ENCODE assay signal across 24 mouse cellular contexts in genomic region chr13:103129130-103129797, GRCm38 (mm10).
A peak's percentile ranks its signal among the peaks of the same experiment; 100 is the strongest.
DNase-seq lines count a peak whose midpoint lies in the region; ATAC-seq lines count a peak whose summit lies in the region.
"Had no signal": no experiment of that assay in that cellular context is flagged by ENCODE, and none has a peak within 500 bp of the region (broad histone marks: within the 10 kb centered on the region; RNA-seq: fewer than 3 reads in every experiment).

No protein-coding gene starts in this region.

- H3K27me3 ChIP-seq in heart, embryonic 10.5 days (ENCODE audit: insufficient read depth, poor library complexity, severe bottlenecking) = no peaks in the 10 kb centered on the region
- no peaks in the 10 kb centered on the region for H3K27me3 ChIP-seq in heart, embryonic 15.5 days
- H3K27me3 ChIP-seq in kidney, embryonic 16.5 days (ENCODE audit: insufficient read depth, low read length) = no peaks in the 10 kb centered on the region
- H3K27me3 ChIP-seq: embryonic facial prominence, embryonic 12.5 days; forebrain, embryonic 15.5 days; intestine, embryonic 15.5 days; limb, embryonic 13.5 days; lung, embryonic 15.5 days; Patski had no signal

- no peaks in the 10 kb centered on the region for H3K9me3 ChIP-seq in heart, embryonic 10.5 days
- H3K9me3 ChIP-seq in heart, embryonic 15.5 days (replicated peaks) = no peaks in the 10 kb centered on the region
- H3K9me3 ChIP-seq in kidney, embryonic 16.5 days (ENCODE audit: low read length) = no peaks in the 10 kb centered on the region
- H3K9me3 ChIP-seq: embryonic facial prominence, embryonic 12.5 days; forebrain, embryonic 10.5 days; forebrain, embryonic 15.5 days; intestine, embryonic 15.5 days; limb, embryonic 13.5 days; lung, embryonic 15.5 days; midbrain, embryonic 10.5 days had no signal

- no peak for DNase-seq in heart, embryonic 10.5 days (ENCODE audit: low spot score)
- DNase-seq in heart, postnatal 25 days (ENCODE audit: low spot score) = no peak
- no peak for DNase-seq in heart, postnatal 14 days
- DNase-seq in kidney, adult 11 months = no peak
- DNase-seq in embryo, embryonic 11 days = no peak
- DNase-seq: adrenal gland, postnatal 10 days; cerebellum, adult 8-10 months; cerebellum, postnatal 25 days; gastrocnemius, postnatal 25 days; kidney, postnatal 4 days; thymus, adult 2 months; thymus, postnatal 36 days had no signal

- H3K36me3 ChIP-seq in heart, embryonic 10.5 days = no peaks in the 10 kb centered on the region
- H3K36me3 ChIP-seq in heart, embryonic 15.5 days = no peaks in the 10 kb centered on the region
- H3K36me3 ChIP-seq in kidney, embryonic 16.5 days (ENCODE audit: insufficient read depth, low read length) = no peaks in the 10 kb centered on the region
- H3K36me3 ChIP-seq: embryonic facial prominence, embryonic 12.5 days; forebrain, embryonic 10.5 days; forebrain, embryonic 15.5 days; intestine, embryonic 15.5 days; limb, embryonic 13.5 days; lung, embryonic 15.5 days; midbrain, embryonic 10.5 days had no signal

- intact Hi-C loops in heart, postnatal 25 days (cut with DNase I) = no loop called here
- intact Hi-C loops in heart, postnatal 14 days (cut with DNase I) = no loop called here

- peak; percentile 64; the same call in 1 of the 2 replicates for ATAC-seq in heart, embryonic 15.5 days (replicated peaks; ENCODE audit: insufficient number of reproducible peaks, insufficient read depth, low FRiP score, low read depth)
- ATAC-seq in kidney, embryonic 16.5 days (ENCODE audit: low FRiP score, low TSS enrichment) = peak; percentile 12; the same call in 1 of the 2 replicates
- ATAC-seq: forebrain, embryonic 15.5 days; hindbrain, postnatal 0 days; intestine, embryonic 15.5 days; Patski had no signal

- peaks cover 12% of the 10 kb centered on the region for H3K4me1 ChIP-seq in heart, embryonic 10.5 days
- H3K4me1 ChIP-seq in heart, embryonic 15.5 days (replicated peaks) = peaks cover 18% of the 10 kb centered on the region
- peaks cover 22% of the 10 kb centered on the region; the same call in 1 of the 2 replicates for H3K4me1 ChIP-seq in kidney, embryonic 16.5 days (ENCODE audit: insufficient read depth, low read length)
- H3K4me1 ChIP-seq: embryonic facial prominence, embryonic 12.5 days; intestine, embryonic 15.5 days; lung, embryonic 15.5 days had no signal

- no peak overlapping the region for H3K4me3 ChIP-seq in heart, embryonic 10.5 days
- H3K4me3 ChIP-seq in heart, embryonic 15.5 days = no peak overlapping the region
- H3K4me3 ChIP-seq in kidney, embryonic 16.5 days (ENCODE audit: low read length) = no peak overlapping the region
- H3K4me3 ChIP-seq: embryonic facial prominence, embryonic 12.5 days; forebrain, embryonic 10.5 days; forebrain, embryonic 15.5 days; intestine, embryonic 15.5 days; limb, embryonic 13.5 days; lung, embryonic 15.5 days; midbrain, embryonic 10.5 days had no signal

- peak overlapping the region; percentile 67 for H3K27ac ChIP-seq in heart, embryonic 10.5 days
- H3K27ac ChIP-seq in heart, embryonic 15.5 days = peak overlapping the region; percentile 88
- H3K27ac ChIP-seq in kidney, embryonic 16.5 days (ENCODE audit: low read length) = no peak overlapping the region
- H3K27ac ChIP-seq: embryonic facial prominence, embryonic 12.5 days; forebrain, embryonic 10.5 days; forebrain, embryonic 15.5 days; hindbrain, postnatal 0 days; intestine, embryonic 15.5 days; limb, embryonic 13.5 days; lung, embryonic 15.5 days; midbrain, embryonic 10.5 days had no signal

- H3K9ac ChIP-seq in heart, embryonic 15.5 days = no peak overlapping the region; the same call in 1 of the 2 replicates
- H3K9ac ChIP-seq in kidney, embryonic 16.5 days (replicated peaks; ENCODE audit: low read length) = no peak overlapping the region
- H3K9ac ChIP-seq: embryonic facial prominence, embryonic 12.5 days; forebrain, embryonic 15.5 days; intestine, embryonic 15.5 days; limb, embryonic 13.5 days; lung, embryonic 15.5 days had no signal

- H3K4me2 ChIP-seq in heart, embryonic 15.5 days = no peak overlapping the region
- H3K4me2 ChIP-seq in kidney, embryonic 16.5 days (replicated peaks; ENCODE audit: low read depth, low read length) = no peak overlapping the region
- H3K4me2 ChIP-seq: embryonic facial prominence, embryonic 12.5 days; forebrain, embryonic 15.5 days; intestine, embryonic 15.5 days; limb, embryonic 13.5 days; liver, embryonic 11.5 days; lung, embryonic 15.5 days had no signal

- 65% methylated on average over 6 of the region's 6 CpGs for WGBS in heart, embryonic 10.5 days
- whole genome bisulfite sequencing in heart, embryonic 15.5 days = 23% methylated on average over 6 of the region's 6 CpGs
- 53% methylated on average over 6 of the region's 6 CpGs for WGBS in kidney, embryonic 16.5 days
